Mouse (Mus musculus): ENCODE measurements at regions not wholly inside any gene's neighbourhood (a gene's known extent, or its start where the extent isn't known, plus 50 kb on each side); places are given as distances from the start of the nearest gene placed in this dataset.
A peak's percentile ranks its signal among the peaks of the same experiment; 100 is the strongest.
"Not testable (repeated sequence)": the region's sequence is repeated elsewhere in the genome, so short reads cannot be mapped to it uniquely, and the experiment has no call there.

- Histone ChIP-seq H3K27ac (ENCODE audit: control insufficient read depth, insufficient read depth, low read depth, low read length) (no peak overlapping the region), H3K4me1 (ENCODE audit: control insufficient read depth, insufficient read depth, low read length) (no peaks in the 10 kb centered on the region), H3K36me3 (ENCODE audit: control insufficient read depth, insufficient read depth, low read length) (no peaks in the 10 kb centered on the region), H3K27me3 (ENCODE audit: control insufficient read depth, insufficient read depth, low read length) (no peaks in the 10 kb centered on the region), H3K4me3 (ENCODE audit: control insufficient read depth, low read depth, low read length) (no peak overlapping the region)
- no peak for TF ChIP-seq CTCF (IDR thresholded peaks at IDR 0.05; ENCODE audit: control insufficient read depth, insufficient read depth, insufficient replicate concordance, low read depth, low read length)
- TF ChIP-seq POLR2A (IDR thresholded peaks at IDR 0.05; ENCODE audit: control insufficient read depth, low read depth, low read length), result no peak
Observed at GRCm38 (mm10) chr10:11515144-11515543, 171.9 kb downstream of the Epm2a start.

- H3K36me3 ChIP-seq (ENCODE audit: control insufficient read depth, insufficient read depth, low read length), result no peaks in the 10 kb centered on the region
- H3K4me3 ChIP-seq (ENCODE audit: control insufficient read depth, low read depth, low read length), result no peak overlapping the region
- no peaks in the 10 kb centered on the region for H3K27me3 ChIP-seq (ENCODE audit: control insufficient read depth, insufficient read depth, low read length)
- peak; percentile 29; the same call in 1 of the 2 replicates for TF ChIP-seq CTCF (IDR thresholded peaks at IDR 0.05; ENCODE audit: control insufficient read depth, insufficient read depth, insufficient replicate concordance, low read depth, low read length)
- TF ChIP-seq POLR2A (IDR thresholded peaks at IDR 0.05; ENCODE audit: control insufficient read depth, low read depth, low read length), result no peak
- no peaks in the 10 kb centered on the region for H3K4me1 ChIP-seq (ENCODE audit: control insufficient read depth, insufficient read depth, low read length)
- H3K27ac ChIP-seq (ENCODE audit: control insufficient read depth, insufficient read depth, low read depth, low read length), result no peak overlapping the region
Observed at GRCm38 (mm10) chr10:11517122-11517521, 173.9 kb downstream of the Epm2a start.

GRCm38 (mm10) chr10:11531343-11531742 lies 188.1 kb downstream of the Epm2a start:
- no peaks in the 10 kb centered on the region for H3K4me1 ChIP-seq (ENCODE audit: control insufficient read depth, insufficient read depth, low read length)
- no peaks in the 10 kb centered on the region for H3K36me3 ChIP-seq (ENCODE audit: control insufficient read depth, insufficient read depth, low read length)
- TF ChIP-seq POLR2A (IDR thresholded peaks at IDR 0.05; ENCODE audit: control insufficient read depth, low read depth, low read length) (no peak), CTCF (IDR thresholded peaks at IDR 0.05; ENCODE audit: control insufficient read depth, insufficient read depth, insufficient replicate concordance, low read depth, low read length) (no peak)
- no peak overlapping the region for H3K27ac ChIP-seq (ENCODE audit: control insufficient read depth, insufficient read depth, low read depth, low read length)
- H3K27me3 ChIP-seq (ENCODE audit: control insufficient read depth, insufficient read depth, low read length), result no peaks in the 10 kb centered on the region
- no peak overlapping the region for H3K4me3 ChIP-seq (ENCODE audit: control insufficient read depth, low read depth, low read length)

GRCm38 (mm10) chr10:11555376-11555775 lies 212.2 kb downstream of the Epm2a start:
- not testable (repeated sequence) for H3K27ac ChIP-seq (ENCODE audit: control insufficient read depth, insufficient read depth, low read depth, low read length); H3K27me3 ChIP-seq (ENCODE audit: control insufficient read depth, insufficient read depth, low read length); H3K4me3 ChIP-seq (ENCODE audit: control insufficient read depth, low read depth, low read length); H3K4me1 ChIP-seq (ENCODE audit: control insufficient read depth, insufficient read depth, low read length); H3K36me3 ChIP-seq (ENCODE audit: control insufficient read depth, insufficient read depth, low read length)

GRCm38 (mm10) chr10:11570523-11571055 lies 227.4 kb downstream of the Epm2a start:
- H3K27ac ChIP-seq (ENCODE audit: control insufficient read depth, insufficient read depth, low read depth, low read length), result no peak overlapping the region
- no peaks in the 10 kb centered on the region for H3K4me1 ChIP-seq (ENCODE audit: control insufficient read depth, insufficient read depth, low read length)
- no peaks in the 10 kb centered on the region for H3K27me3 ChIP-seq (ENCODE audit: control insufficient read depth, insufficient read depth, low read length)
- no peaks in the 10 kb centered on the region for H3K36me3 ChIP-seq (ENCODE audit: control insufficient read depth, insufficient read depth, low read length)
- H3K4me3 ChIP-seq (ENCODE audit: control insufficient read depth, low read depth, low read length), result no peak overlapping the region
- TF ChIP-seq POLR2A (IDR thresholded peaks at IDR 0.05; ENCODE audit: control insufficient read depth, low read depth, low read length), result no peak
- no peak for TF ChIP-seq CTCF (IDR thresholded peaks at IDR 0.05; ENCODE audit: control insufficient read depth, insufficient read depth, insufficient replicate concordance, low read depth, low read length)

- H3K4me3 ChIP-seq (ENCODE audit: control insufficient read depth, low read depth, low read length), result no peak overlapping the region
- H3K27ac ChIP-seq (ENCODE audit: control insufficient read depth, insufficient read depth, low read depth, low read length), result no peak overlapping the region
- no peaks in the 10 kb centered on the region for H3K36me3 ChIP-seq (ENCODE audit: control insufficient read depth, insufficient read depth, low read length)
- TF ChIP-seq POLR2A (IDR thresholded peaks at IDR 0.05; ENCODE audit: control insufficient read depth, low read depth, low read length) (no peak), CTCF (IDR thresholded peaks at IDR 0.05; ENCODE audit: control insufficient read depth, insufficient read depth, insufficient replicate concordance, low read depth, low read length) (no peak)
- no peaks in the 10 kb centered on the region for H3K4me1 ChIP-seq (ENCODE audit: control insufficient read depth, insufficient read depth, low read length)
- H3K27me3 ChIP-seq (ENCODE audit: control insufficient read depth, insufficient read depth, low read length), result no peaks in the 10 kb centered on the region
Observed at GRCm38 (mm10) chr10:11608451-11608850, 265.2 kb downstream of the Epm2a start.

GRCm38 (mm10) chr10:11609092-11609491 lies 265.9 kb downstream of the Epm2a start:
- not testable (repeated sequence) for H3K36me3 ChIP-seq (ENCODE audit: control insufficient read depth, insufficient read depth, low read length); H3K4me1 ChIP-seq (ENCODE audit: control insufficient read depth, insufficient read depth, low read length); H3K27me3 ChIP-seq (ENCODE audit: control insufficient read depth, insufficient read depth, low read length); H3K4me3 ChIP-seq (ENCODE audit: control insufficient read depth, low read depth, low read length); H3K27ac ChIP-seq (ENCODE audit: control insufficient read depth, insufficient read depth, low read depth, low read length)

GRCm38 (mm10) chr10:11648151-11648550 lies 304.9 kb downstream of the Epm2a start:
- Histone ChIP-seq H3K4me3 (ENCODE audit: control insufficient read depth, low read depth, low read length) (no peak overlapping the region), H3K27ac (ENCODE audit: control insufficient read depth, insufficient read depth, low read depth, low read length) (no peak overlapping the region), H3K27me3 (ENCODE audit: control insufficient read depth, insufficient read depth, low read length) (no peaks in the 10 kb centered on the region), H3K36me3 (ENCODE audit: control insufficient read depth, insufficient read depth, low read length) (no peaks in the 10 kb centered on the region), H3K4me1 (ENCODE audit: control insufficient read depth, insufficient read depth, low read length) (no peaks in the 10 kb centered on the region)
- TF ChIP-seq POLR2A (IDR thresholded peaks at IDR 0.05; ENCODE audit: control insufficient read depth, low read depth, low read length), result no peak
- no peak for TF ChIP-seq CTCF (IDR thresholded peaks at IDR 0.05; ENCODE audit: control insufficient read depth, insufficient read depth, insufficient replicate concordance, low read depth, low read length)

Measured in testis, adult 2 months (tissue).